Mouse (Mus musculus) CH12.LX (cell line): ENCODE data around the gene Cspg4.

Experiments used
- BHLHE40 ChIP-seq: IDR thresholded peaks from 2 replicates; pipeline ENCODE4 v1.6.1; 2011; ENCODE audit warnings: mild to moderate bottlenecking, low read depth, low read length, improper control_type of control experiment
- CTCF ChIP-seq, 2 experiments: IDR thresholded peaks in 1 of 2; conservative IDR thresholded peaks in 1 of 2; 2 replicates each; pipeline ENCODE4 v1.5.1; 2011 to 2012; ENCODE audit warnings: low read depth in 2 of 2, low read length in 2 of 2, improper control_type of control experiment in 1 of 2, inconsistent platforms in 1 of 2, mild to moderate bottlenecking in 1 of 2, moderate library complexity in 1 of 2
- EP300 ChIP-seq: IDR thresholded peaks from 2 replicates; pipeline ENCODE4 v1.6.1; 2011; ENCODE audit warnings: low read length, improper control_type of control experiment
- MYC ChIP-seq: IDR thresholded peaks from 2 replicates; pipeline ENCODE4 v1.6.1; 2011; ENCODE audit warnings: low read depth, mild to moderate bottlenecking, improper control_type of control experiment, low read length
- NELFE ChIP-seq: IDR thresholded peaks from 2 replicates; pipeline ENCODE4 v1.6.1; 2011; ENCODE audit warnings: low read depth, low read length, improper control_type of control experiment
- POLR2A ChIP-seq: IDR thresholded peaks from 2 replicates; pipeline ENCODE4 v1.6.1; 2011; ENCODE audit warnings: low read depth, mild to moderate bottlenecking, improper control_type of control experiment, low read length
- USF1 ChIP-seq: IDR thresholded peaks from 2 replicates; pipeline ENCODE4 v1.6.1; 2014; ENCODE audit warnings: low read depth, mild to moderate bottlenecking, inconsistent platforms, low read length, improper control_type of control experiment
- ZKSCAN1 ChIP-seq: IDR thresholded peaks from 2 replicates; pipeline ENCODE4 v1.6.1; 2012; ENCODE audit warnings: low read depth, inconsistent platforms, low read length, improper control_type of control experiment, borderline replicate concordance

DNA sequence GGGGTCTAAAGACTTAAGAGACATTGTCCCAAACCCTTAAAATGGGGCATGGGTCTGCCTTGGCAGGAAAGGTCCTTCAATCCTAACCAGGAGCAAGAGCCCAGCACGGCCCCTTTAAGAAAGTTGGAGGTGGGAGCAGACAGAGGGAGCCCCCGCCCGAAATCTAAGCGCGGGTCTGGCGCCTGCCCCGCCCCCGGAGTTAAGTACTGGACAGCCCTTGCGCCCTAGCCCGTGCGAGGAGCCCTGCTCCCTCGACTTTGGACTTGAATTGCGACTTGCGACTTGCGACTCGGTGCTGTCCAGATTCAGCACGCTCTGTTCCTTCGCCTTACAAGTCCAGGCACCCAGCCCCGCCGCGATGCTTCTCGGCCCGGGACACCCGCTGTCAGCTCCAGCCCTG lies at the start of gene Cspg4:
- TF ChIP-seq CTCF (conservative IDR thresholded peaks at IDR 0.05 in 1 of 2, IDR thresholded peaks at IDR 0.05 in 1 of 2; ENCODE audit: low read depth in 2 of 2, low read length in 2 of 2) (no peak), NELFE (no peak), POLR2A (no peak), MYC (no peak), BHLHE40 (no peak), ZKSCAN1 (no peak), USF1 (no peak), EP300 (no peak)
